Mouse (Mus musculus) spleen, adult 2 months (tissue): ENCODE measurements at regions not wholly inside any gene's neighbourhood (a gene's known extent, or its start where the extent isn't known, plus 50 kb on each side); places are given as distances from the start of the nearest gene placed in this dataset.

Source experiments
- CTCF ChIP-seq: fragments of 200-500 bp; IDR thresholded peaks from 2 replicates; pipeline ENCODE4 v1.5.1; 2011; ENCODE audit warnings: mild to moderate bottlenecking, inconsistent platforms; ENCODE audit not compliant: insufficient read depth, insufficient read length, insufficient replicate concordance; ENCODE audit errors: extremely low read depth
- POLR2A ChIP-seq: fragments of 200-500 bp; IDR thresholded peaks from 2 replicates; pipeline ENCODE4 v1.6.1; 2011; ENCODE audit warnings: low read depth, low read length, inconsistent platforms

GRCm38 (mm10) chr3:38076835-38077234 lies 352.5 kb upstream of the Gm5148 start:
- TF ChIP-seq CTCF (no peak), POLR2A (no peak)
